Mouse (Mus musculus) kidney, adult 2 months (tissue): ENCODE measurements around the gene Ubn1. TPM values are rescaled to one million over a fixed set of nuclear protein-coding genes. Genes with fewer than 3 reads are reported as not detected.

Experiments
- DNase-seq: peaks from one replicate; pipeline ENCODE4 v3.0.0; 2021
- H3K27ac ChIP-seq: fragments of 200-500 bp; 2 replicates; pipeline ENCODE4 v1.5.1; 2012; ENCODE audit warnings: low read depth, low read length, control low read depth, inconsistent platforms; ENCODE audit not compliant: insufficient read depth
- H3K27me3 ChIP-seq: fragments of 200-500 bp; replicated peaks from 2 replicates; pipeline ENCODE4 v1.6.1; 2012; ENCODE audit warnings: mild to moderate bottlenecking, moderate library complexity, low read length, inconsistent platforms; ENCODE audit not compliant: control insufficient read depth, insufficient read depth
- H3K36me3 ChIP-seq: fragments of 200-500 bp; 2 replicates; pipeline ENCODE4 v1.6.1; 2012; ENCODE audit warnings: mild to moderate bottlenecking, moderate library complexity, low read length, inconsistent platforms; ENCODE audit not compliant: control insufficient read depth, insufficient read depth
- H3K4me1 ChIP-seq: fragments of 200-500 bp; 2 replicates; pipeline ENCODE4 v1.6.1; 2011; ENCODE audit warnings: low read length; ENCODE audit not compliant: control insufficient read depth, insufficient read depth
- H3K4me3 ChIP-seq: fragments of 200-500 bp; 2 replicates; pipeline ENCODE4 v1.5.1; 2011; ENCODE audit warnings: mild to moderate bottlenecking, low read depth, low read length, control low read depth; ENCODE audit not compliant: insufficient read depth
- CTCF ChIP-seq: fragments of 200-500 bp; conservative IDR thresholded peaks from 2 replicates; pipeline ENCODE4 v1.5.1; 2011; ENCODE audit warnings: low read depth, mild to moderate bottlenecking, control low read depth, low read length, moderate library complexity, mixed read lengths; ENCODE audit not compliant: insufficient read depth, insufficient read length
- POLR2A ChIP-seq: fragments of 200-500 bp; IDR thresholded peaks from one replicate; pipeline ENCODE4 v1.6.1; 2011; ENCODE audit warnings: low read depth, low read length, control low read depth
- WGBS: fragments of 180-500 bp; shearing (Covaris S2); methylation state at CpG from one replicate; pipeline ENCODE4 v1.1.7; 2018; 5-methylcytosine and 5-hydroxymethylcytosine counted together
- polyA plus RNA-seq: library from polyadenylated mRNA; depleted of rRNA; stranded (reverse); fragments of >200 nt; gene quantifications from 2 replicates; pipeline ENCODE4 v1.2.3, GENCODE M21; 2012

Gene Ubn1
- polyA plus RNA-seq, 1 experiment: 22.9 TPM

DNA sequence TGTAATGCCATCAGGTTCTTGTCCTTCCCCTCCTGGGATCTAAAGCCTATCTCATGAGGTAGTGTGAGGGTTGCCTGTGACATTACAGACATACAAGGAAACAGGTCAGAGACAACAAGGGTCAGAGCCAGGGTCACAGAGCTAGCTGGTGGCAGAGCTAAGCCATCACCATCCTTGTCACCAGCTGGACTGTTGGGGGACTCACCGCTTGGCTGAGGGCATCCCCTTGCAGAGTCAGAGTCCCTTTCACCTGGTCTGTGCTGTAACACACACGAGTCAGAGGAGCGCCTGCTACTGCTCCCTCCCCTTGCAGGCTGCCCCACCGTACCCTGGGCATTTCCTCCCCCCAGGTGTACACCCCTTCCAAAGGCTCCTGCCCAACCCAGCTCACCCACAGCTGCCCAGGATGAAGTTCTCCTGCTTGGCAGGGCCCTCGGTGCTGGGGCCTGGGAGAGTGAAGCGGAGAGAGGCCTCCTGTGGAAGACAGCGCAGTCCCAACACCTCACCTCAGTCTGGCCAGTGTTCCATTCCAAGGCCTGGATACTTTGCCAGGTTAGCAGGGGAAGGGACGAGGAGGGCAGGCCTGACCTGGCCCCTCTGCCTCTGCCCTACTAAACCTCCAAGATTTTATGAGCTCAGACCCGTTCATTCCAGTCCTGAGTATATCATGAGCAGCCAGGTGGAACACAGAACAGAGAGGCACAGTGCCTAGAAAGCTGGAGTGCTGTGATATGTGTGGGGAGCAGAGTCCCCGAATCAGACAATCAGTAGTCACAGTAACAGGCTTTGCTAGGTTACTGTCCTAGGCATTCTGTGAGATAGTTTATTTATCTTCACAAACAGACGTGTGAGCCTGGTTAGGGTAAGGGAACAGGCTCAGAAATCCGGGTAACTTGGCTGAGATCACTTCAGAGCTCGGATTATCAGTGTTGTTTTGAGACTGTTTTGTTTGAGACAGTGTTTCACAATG, 37.5 kb upstream of the Ubn1 start:
- TF ChIP-seq CTCF (no peak), POLR2A (no peak)
- DNase-seq: peak; percentile 76
- Histone ChIP-seq H3K36me3 (no peaks in the 10 kb centered on the region), H3K27me3 (no peaks in the 10 kb centered on the region), H3K4me1 (peaks cover 10% of the 10 kb centered on the region), H3K27ac (peak overlapping the region; percentile 75), H3K4me3 (peak overlapping the region; percentile 83)
- WGBS: 24% methylated on average over 13 of the region's 13 CpGs

GRCm38 (mm10) chr16:5013054-5013838, 36.6 kb upstream of the Ubn1 start, which contains the start of gene Rogdi:
Gene Rogdi, minus strand, starts transcription at chr16:5013553.
- WGBS: under 1% methylated on average over 63 of the region's 63 CpGs
- Histone ChIP-seq H3K4me1 (peaks cover 10% of the 10 kb centered on the region), H3K27me3 (no peaks in the 10 kb centered on the region), H3K36me3 (no peaks in the 10 kb centered on the region), H3K27ac (peak within 1 kb of the TSS; percentile 75), H3K4me3 (peak within 1 kb of the TSS; percentile 83)
- TF ChIP-seq POLR2A (peak; percentile 74), CTCF (peak; percentile 25; the same call in 1 of the 2 replicates)
- DNase-seq: peak; percentile 100

- Histone ChIP-seq H3K4me3 (no peak overlapping the region), H3K36me3 (peaks cover 3% of the 10 kb centered on the region; the same call in 1 of the 2 replicates), H3K4me1 (peaks cover 10% of the 10 kb centered on the region), H3K27ac (no peak overlapping the region), H3K27me3 (no peaks in the 10 kb centered on the region)
- DNase-seq: no peak
- TF ChIP-seq POLR2A: no peak
- no peak for TF ChIP-seq CTCF
- 91% methylated on average over 4 of the region's 4 CpGs for WGBS
These were observed 35.3 kb upstream of the Ubn1 start for GRCm38 (mm10) chr16:5014578-5014977.

GRCm38 (mm10) chr16:5024021-5024420, 25.8 kb upstream of the Ubn1 start:
- DNase-seq: no peak
- H3K27ac ChIP-seq: no peak overlapping the region
- H3K27me3 ChIP-seq: no peaks in the 10 kb centered on the region
- no peaks in the 10 kb centered on the region for H3K4me1 ChIP-seq
- no peak overlapping the region for H3K4me3 ChIP-seq
- WGBS: 90% methylated on average over 3 of the region's 3 CpGs
- TF ChIP-seq CTCF (no peak), POLR2A (no peak)
- peaks cover 23% of the 10 kb centered on the region for H3K36me3 ChIP-seq

DNA sequence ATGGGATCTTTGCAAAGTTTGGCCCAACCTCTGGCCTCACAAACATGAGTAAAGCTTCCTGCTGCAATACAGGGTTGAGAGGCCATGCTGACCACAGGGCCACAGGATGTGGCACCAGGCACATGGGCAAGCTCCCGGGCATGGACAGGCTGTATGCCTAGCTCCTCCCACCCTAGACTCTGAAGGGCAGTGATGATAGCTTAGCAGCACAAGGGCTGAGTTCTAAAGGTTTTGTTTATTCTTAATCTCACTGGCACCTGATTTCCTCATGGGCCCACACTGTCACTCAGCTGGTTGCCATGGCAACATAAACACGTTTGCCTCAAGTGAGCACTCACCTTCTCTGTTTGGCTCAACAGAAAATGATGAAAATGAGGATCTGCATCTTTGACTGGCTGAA, 20.0 kb upstream of the Ubn1 start:
- Histone ChIP-seq H3K27ac (no peak overlapping the region), H3K27me3 (no peaks in the 10 kb centered on the region), H3K36me3 (peaks cover 23% of the 10 kb centered on the region), H3K4me3 (no peak overlapping the region), H3K4me1 (no peaks in the 10 kb centered on the region)
- WGBS: 44% methylated on average over 2 of the region's 2 CpGs
- no peak for DNase-seq
- TF ChIP-seq POLR2A: no peak
- TF ChIP-seq CTCF: no peak

DNA sequence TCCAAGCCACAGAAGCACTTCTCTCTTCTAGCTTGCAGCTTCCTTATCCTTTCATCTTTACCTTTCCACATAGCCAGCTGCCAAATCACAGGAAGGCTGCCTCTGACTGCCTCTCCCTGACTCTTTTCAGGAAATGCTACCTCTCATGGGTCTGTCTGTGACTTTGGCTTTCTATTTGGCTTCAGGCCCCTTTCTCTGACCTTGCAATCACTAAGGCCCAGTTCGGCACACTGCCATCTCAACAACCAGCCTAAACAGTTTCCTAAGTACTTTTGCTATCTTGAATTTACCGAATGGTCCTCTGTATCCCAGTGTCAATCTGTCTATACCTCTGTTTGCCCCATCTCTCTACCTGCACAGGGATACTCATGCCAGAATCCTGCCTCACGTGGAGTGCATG, 14.3 kb upstream of the Ubn1 start:
- peaks cover 8% of the 10 kb centered on the region; the same call in 1 of the 2 replicates for H3K4me1 ChIP-seq
- DNase-seq: peak; percentile 14

More for the DNA sequence above, 14.3 kb upstream of the Ubn1 start:
- H3K27ac ChIP-seq: no peak overlapping the region
- no peak overlapping the region for H3K4me3 ChIP-seq
- no peaks in the 10 kb centered on the region for H3K27me3 ChIP-seq
- H3K36me3 ChIP-seq: peaks cover 15% of the 10 kb centered on the region
- 92% methylated on average over 3 of the region's 3 CpGs for WGBS
- no peak for TF ChIP-seq CTCF
- TF ChIP-seq POLR2A: no peak
